Mouse (Mus musculus): ENCODE results near the gene Vsx1. TPM values are rescaled to one million over a fixed set of nuclear protein-coding genes. Genes with fewer than 3 reads are reported as not detected.

Vsx1 gene
- polyA plus RNA-seq, 1 experiment from 2014 or later: not detected

DNA sequence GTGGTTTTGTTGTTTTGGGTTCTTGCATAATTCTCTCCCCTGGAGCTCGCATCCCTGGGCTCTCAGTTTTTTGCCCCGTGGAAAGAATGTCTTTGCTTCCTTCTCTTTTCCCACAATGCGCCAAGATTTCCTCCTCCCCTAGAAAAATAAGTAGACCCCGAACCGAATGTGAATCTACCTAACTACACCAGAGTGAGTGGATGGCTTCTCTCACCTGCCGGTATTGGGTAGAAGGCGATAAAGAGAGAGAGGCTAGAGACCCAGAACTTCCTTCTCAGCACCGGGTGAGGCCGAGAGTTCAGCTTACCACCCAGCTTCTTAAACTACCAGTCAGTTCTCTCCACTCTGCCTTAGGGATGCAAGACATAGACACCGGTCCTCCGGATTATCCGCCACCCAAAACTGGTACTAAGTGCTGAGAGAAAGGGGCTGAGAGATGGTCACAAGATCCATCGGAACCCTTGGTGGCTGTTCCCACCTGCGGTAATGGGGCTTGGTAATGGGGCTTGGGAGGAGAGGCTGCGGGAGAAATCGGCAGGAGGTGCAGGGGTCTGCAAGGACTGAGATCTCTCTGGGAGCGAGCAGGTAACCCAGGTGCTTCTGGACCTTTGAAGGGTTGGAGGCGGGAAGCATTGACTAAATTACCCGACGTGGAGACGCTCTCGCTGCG, 1.2 kb downstream of the Vsx1 start:
- 5% methylated on average over 20 of the region's 23 CpGs for WGBS
- DNase-seq (ENCODE audit: low spot score) (peak; percentile 42), ATAC-seq (ENCODE audit: insufficient number of reproducible peaks, low FRiP score, low TSS enrichment, low read depth) (no peak)
- Histone ChIP-seq H3K4me3 (ENCODE audit: low read depth, low read length) (peak overlapping the region; percentile 15), H3K36me3 (ENCODE audit: control insufficient read depth, insufficient read depth, low read length) (no peaks in the 10 kb centered on the region), H3K27ac (replicated peaks; ENCODE audit: low read depth, low read length) (no peak overlapping the region), H3K9me3 (ENCODE audit: control insufficient read depth, low read length) (no peaks in the 10 kb centered on the region), H3K27me3 (ENCODE audit: control insufficient read depth, insufficient read depth, low read length) (peaks cover 44% of the 10 kb centered on the region), H3K4me1 (ENCODE audit: control insufficient read depth, insufficient read depth, low read length) (no peaks in the 10 kb centered on the region), H3K4me2 (ENCODE audit: low read depth, severe bottlenecking) (peak overlapping the region; percentile 49), H3K9ac (ENCODE audit: low read length) (no peak overlapping the region)

GRCm38 (mm10) chr2:150685389-150685788, 3.8 kb downstream of the Vsx1 start:
- H3K4me2 ChIP-seq (ENCODE audit: low read depth, severe bottlenecking): no peak overlapping the region
- no peak for ATAC-seq (ENCODE audit: insufficient number of reproducible peaks, low FRiP score, low TSS enrichment, low read depth)

GRCm38 (mm10) chr2:150684451-150684850, 4.7 kb downstream of the Vsx1 start:
- Histone ChIP-seq H3K27ac (replicated peaks; ENCODE audit: low read depth, low read length) (no peak overlapping the region), H3K9me3 (ENCODE audit: control insufficient read depth, low read length) (no peaks in the 10 kb centered on the region), H3K27me3 (ENCODE audit: control insufficient read depth, insufficient read depth, low read length) (peaks cover 19% of the 10 kb centered on the region), H3K4me1 (ENCODE audit: control insufficient read depth, insufficient read depth, low read length) (no peaks in the 10 kb centered on the region), H3K4me3 (ENCODE audit: low read depth, low read length) (no peak overlapping the region), H3K9ac (ENCODE audit: low read length) (no peak overlapping the region), H3K4me2 (ENCODE audit: low read depth, severe bottlenecking) (no peak overlapping the region), H3K36me3 (ENCODE audit: control insufficient read depth, insufficient read depth, low read length) (no peaks in the 10 kb centered on the region)
- DNase-seq (ENCODE audit: low spot score): no peak
- no peak for ATAC-seq (ENCODE audit: insufficient number of reproducible peaks, low FRiP score, low TSS enrichment, low read depth)
- WGBS: 84% methylated on average over 12 of the region's 12 CpGs

More at GRCm38 (mm10) chr2:150685389-150685788, 3.8 kb downstream of the Vsx1 start:
- whole genome bisulfite sequencing: 92% methylated on average over 9 of the region's 9 CpGs
- H3K4me1 ChIP-seq (ENCODE audit: control insufficient read depth, insufficient read depth, low read length): no peaks in the 10 kb centered on the region
- no peak overlapping the region for H3K27ac ChIP-seq (replicated peaks; ENCODE audit: low read depth, low read length)
- H3K36me3 ChIP-seq (ENCODE audit: control insufficient read depth, insufficient read depth, low read length): no peaks in the 10 kb centered on the region
- peaks cover 27% of the 10 kb centered on the region for H3K27me3 ChIP-seq (ENCODE audit: control insufficient read depth, insufficient read depth, low read length)
- no peak overlapping the region for H3K4me3 ChIP-seq (ENCODE audit: low read depth, low read length)
- H3K9me3 ChIP-seq (ENCODE audit: control insufficient read depth, low read length): no peaks in the 10 kb centered on the region
- H3K9ac ChIP-seq (ENCODE audit: low read length): no peak overlapping the region
- DNase-seq (ENCODE audit: low spot score): no peak

DNA sequence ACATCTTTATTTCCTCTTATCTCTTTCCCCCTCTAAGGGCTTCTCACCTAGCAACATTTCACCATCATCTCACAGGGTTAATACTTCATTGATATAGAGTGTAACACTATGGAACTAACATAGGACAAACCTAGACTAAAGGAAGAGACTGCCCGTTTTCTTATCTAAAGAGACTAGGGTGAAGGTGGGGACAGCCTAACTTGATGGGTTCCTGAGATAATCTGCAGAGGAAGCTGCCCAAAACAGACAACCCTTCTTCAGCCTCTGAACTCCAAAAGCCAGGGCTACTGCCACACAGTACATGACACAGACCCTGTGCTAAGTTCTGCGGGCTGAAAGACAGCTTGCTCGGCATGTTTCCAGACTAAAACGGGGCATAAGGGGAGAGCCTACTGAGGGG, 7.6 kb downstream of the Vsx1 start:
- Histone ChIP-seq H3K4me2 (ENCODE audit: low read depth, severe bottlenecking) (no peak overlapping the region), H3K4me3 (ENCODE audit: low read depth, low read length) (no peak overlapping the region), H3K36me3 (ENCODE audit: control insufficient read depth, insufficient read depth, low read length) (no peaks in the 10 kb centered on the region), H3K27ac (replicated peaks; ENCODE audit: low read depth, low read length) (no peak overlapping the region), H3K9ac (ENCODE audit: low read length) (no peak overlapping the region), H3K9me3 (ENCODE audit: control insufficient read depth, low read length) (no peaks in the 10 kb centered on the region), H3K4me1 (ENCODE audit: control insufficient read depth, insufficient read depth, low read length) (no peaks in the 10 kb centered on the region), H3K27me3 (ENCODE audit: control insufficient read depth, insufficient read depth, low read length) (no peaks in the 10 kb centered on the region)
- 64% methylated on average over 4 of the region's 4 CpGs for WGBS
- DNase-seq (ENCODE audit: low spot score): no peak
- ATAC-seq (ENCODE audit: insufficient number of reproducible peaks, low FRiP score, low TSS enrichment, low read depth): no peak

DNA sequence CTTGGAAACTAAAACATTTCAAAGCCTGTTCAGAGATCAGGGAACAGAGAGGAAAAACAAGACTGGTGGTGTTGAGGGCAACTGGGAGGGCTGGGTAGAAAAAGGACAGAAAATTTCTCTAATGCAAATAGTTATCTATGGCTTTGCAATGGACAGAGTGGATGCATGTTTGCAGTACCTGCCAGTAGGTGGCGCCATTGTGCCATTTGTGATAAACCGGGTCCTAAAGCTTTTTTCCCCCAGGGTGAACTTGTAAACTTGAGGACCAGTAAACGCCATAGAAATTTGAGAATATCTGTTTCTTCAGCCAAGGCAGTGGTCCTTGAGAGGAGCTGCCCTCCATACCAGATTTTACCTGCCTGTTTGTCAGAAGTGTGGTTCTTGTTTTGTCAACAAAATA, 10.8 kb downstream of the Vsx1 start:
- Histone ChIP-seq H3K4me2 (ENCODE audit: low read depth, severe bottlenecking) (no peak overlapping the region), H3K4me1 (ENCODE audit: control insufficient read depth, insufficient read depth, low read length) (no peaks in the 10 kb centered on the region), H3K9ac (ENCODE audit: low read length) (no peak overlapping the region), H3K36me3 (ENCODE audit: control insufficient read depth, insufficient read depth, low read length) (no peaks in the 10 kb centered on the region), H3K4me3 (ENCODE audit: low read depth, low read length) (no peak overlapping the region), H3K9me3 (ENCODE audit: control insufficient read depth, low read length) (no peaks in the 10 kb centered on the region), H3K27me3 (ENCODE audit: control insufficient read depth, insufficient read depth, low read length) (no peaks in the 10 kb centered on the region), H3K27ac (replicated peaks; ENCODE audit: low read depth, low read length) (no peak overlapping the region)
- 3% methylated on average over 3 of the region's 3 CpGs for WGBS
- no peak for ATAC-seq (ENCODE audit: insufficient number of reproducible peaks, low FRiP score, low TSS enrichment, low read depth)
- peak; percentile 89 for DNase-seq (ENCODE audit: low spot score)

DNA sequence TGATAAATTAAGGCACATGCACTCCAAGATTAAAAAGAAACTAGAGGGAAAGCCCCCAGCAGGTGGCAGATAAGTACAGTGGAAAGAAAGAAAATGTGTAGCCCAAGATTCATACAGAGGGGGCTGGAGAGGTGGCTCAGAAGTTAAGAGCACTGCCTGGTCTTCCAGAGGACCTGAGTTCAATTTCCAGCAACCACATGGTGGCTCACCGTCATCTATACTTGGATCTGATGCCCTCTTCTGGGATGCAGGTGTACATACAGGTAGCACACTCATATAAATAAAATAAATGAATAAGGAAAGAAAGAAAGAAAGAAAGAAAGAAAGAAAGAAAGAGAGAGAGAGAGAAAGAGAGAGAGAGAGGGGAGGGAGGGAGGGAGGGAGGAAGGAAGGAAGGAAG, 13.6 kb downstream of the Vsx1 start:
- Histone ChIP-seq H3K36me3 (ENCODE audit: control insufficient read depth, insufficient read depth, low read length) (no peaks in the 10 kb centered on the region), H3K27ac (replicated peaks; ENCODE audit: low read depth, low read length) (no peak overlapping the region), H3K9me3 (ENCODE audit: control insufficient read depth, low read length) (no peaks in the 10 kb centered on the region), H3K27me3 (ENCODE audit: control insufficient read depth, insufficient read depth, low read length) (no peaks in the 10 kb centered on the region), H3K4me1 (ENCODE audit: control insufficient read depth, insufficient read depth, low read length) (no peaks in the 10 kb centered on the region), H3K4me3 (ENCODE audit: low read depth, low read length) (no peak overlapping the region), H3K9ac (ENCODE audit: low read length) (no peak overlapping the region), H3K4me2 (ENCODE audit: low read depth, severe bottlenecking) (no peak overlapping the region)
- WGBS: 22% methylated on average over 1 of the region's 1 CpGs
- DNase-seq (ENCODE audit: low spot score) (no peak), ATAC-seq (ENCODE audit: insufficient number of reproducible peaks, low FRiP score, low TSS enrichment, low read depth) (no peak)

DNA sequence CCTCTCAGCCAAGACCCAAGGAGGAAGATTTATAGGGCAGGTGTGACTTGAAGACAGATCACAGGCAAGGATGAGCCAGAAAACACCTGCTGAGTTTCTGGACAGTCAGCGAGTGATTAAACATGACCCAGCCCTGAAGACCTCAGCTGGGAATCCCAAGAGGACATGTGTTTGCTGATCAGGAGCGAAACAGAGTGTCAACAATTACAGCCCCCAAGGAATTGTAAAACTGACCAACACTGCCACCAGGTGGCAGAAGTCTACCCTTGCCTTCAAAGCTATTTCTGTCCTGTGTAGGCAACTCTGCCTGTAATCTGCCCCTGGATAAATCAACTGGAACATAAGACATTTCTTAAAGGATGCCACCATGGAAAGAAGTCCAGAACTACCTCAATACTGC, 14.3 kb downstream of the Vsx1 start:
- ATAC-seq (ENCODE audit: insufficient number of reproducible peaks, low FRiP score, low TSS enrichment, low read depth): peak; percentile 50

DNA sequence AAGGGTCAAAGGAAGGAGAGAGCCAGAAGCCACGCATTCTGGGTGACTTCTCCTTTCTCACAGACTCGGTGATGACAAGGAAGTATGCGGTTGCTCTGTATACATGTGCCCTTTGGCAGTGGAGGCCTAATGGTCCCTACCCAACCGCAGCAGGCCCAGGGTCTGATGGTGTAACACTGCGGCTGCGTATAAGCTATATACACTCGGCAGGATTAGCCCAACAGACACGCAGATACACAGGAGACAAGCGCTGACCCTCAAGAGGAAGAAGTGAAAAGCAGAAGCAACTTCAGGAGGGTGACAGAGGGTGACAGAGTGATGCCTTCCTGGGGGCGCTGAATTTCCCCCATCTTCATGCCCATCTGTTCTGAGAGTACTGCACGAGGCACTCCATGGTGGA, 15.2 kb downstream of the Vsx1 start:
- no peak overlapping the region for H3K9ac ChIP-seq (ENCODE audit: low read length)
- DNase-seq (ENCODE audit: low spot score): no peak
- no peaks in the 10 kb centered on the region for H3K4me1 ChIP-seq (ENCODE audit: control insufficient read depth, insufficient read depth, low read length)
- H3K4me2 ChIP-seq (ENCODE audit: low read depth, severe bottlenecking): no peak overlapping the region
- 84% methylated on average over 11 of the region's 11 CpGs for WGBS
- no peaks in the 10 kb centered on the region for H3K36me3 ChIP-seq (ENCODE audit: control insufficient read depth, insufficient read depth, low read length)
- no peak for ATAC-seq (ENCODE audit: insufficient number of reproducible peaks, low FRiP score, low TSS enrichment, low read depth)
- no peaks in the 10 kb centered on the region; the same call in 1 of the 2 replicates for H3K27me3 ChIP-seq (ENCODE audit: control insufficient read depth, insufficient read depth, low read length)
- no peak overlapping the region for H3K27ac ChIP-seq (replicated peaks; ENCODE audit: low read depth, low read length)
- H3K4me3 ChIP-seq (ENCODE audit: low read depth, low read length): no peak overlapping the region
- H3K9me3 ChIP-seq (ENCODE audit: control insufficient read depth, low read length): no peaks in the 10 kb centered on the region

More for the DNA sequence above, 14.3 kb downstream of the Vsx1 start:
- no peak overlapping the region for H3K4me3 ChIP-seq (ENCODE audit: low read depth, low read length)
- H3K4me1 ChIP-seq (ENCODE audit: control insufficient read depth, insufficient read depth, low read length): no peaks in the 10 kb centered on the region
- H3K4me2 ChIP-seq (ENCODE audit: low read depth, severe bottlenecking): no peak overlapping the region
- no peaks in the 10 kb centered on the region for H3K36me3 ChIP-seq (ENCODE audit: control insufficient read depth, insufficient read depth, low read length)
- H3K27ac ChIP-seq (replicated peaks; ENCODE audit: low read depth, low read length): no peak overlapping the region
- no peaks in the 10 kb centered on the region for H3K27me3 ChIP-seq (ENCODE audit: control insufficient read depth, insufficient read depth, low read length)
- 11% methylated on average over 2 of the region's 2 CpGs for WGBS
- DNase-seq (ENCODE audit: low spot score): peak; percentile 78
- H3K9ac ChIP-seq (ENCODE audit: low read length): no peak overlapping the region
- H3K9me3 ChIP-seq (ENCODE audit: control insufficient read depth, low read length): no peaks in the 10 kb centered on the region

All from limb, embryonic 11.5 days (tissue).